Mouse (Mus musculus) cerebellum, adult 2 months (tissue): Measurements from ENCODE around the gene Tubgcp3. TPM values are rescaled to one million over a fixed set of nuclear protein-coding genes. Genes with fewer than 3 reads are reported as not detected.
"Not testable (repeated sequence)": the region's sequence is repeated elsewhere in the genome, so short reads cannot be mapped to it uniquely, and the experiment has no call there.

Experiments used
- DNase-seq, 2 experiments: peaks; one replicate each; pipeline ENCODE4 v3.0.0; 2021
- H3K27ac ChIP-seq: fragments of 200-500 bp; 2 replicates; pipeline ENCODE4 v1.5.1; 2012; ENCODE audit warnings: low read length, control low read depth, inconsistent platforms; ENCODE audit not compliant: insufficient read depth
- H3K27me3 ChIP-seq: fragments of 200-500 bp; 2 replicates; pipeline ENCODE4 v1.6.1; 2012; ENCODE audit warnings: inconsistent platforms, mild to moderate bottlenecking, low read length, moderate library complexity; ENCODE audit not compliant: control insufficient read depth, insufficient read depth
- H3K4me1 ChIP-seq: fragments of 200-500 bp; 2 replicates; pipeline ENCODE4 v1.6.1; 2011; ENCODE audit warnings: low read length; ENCODE audit not compliant: control insufficient read depth, insufficient read depth
- H3K4me3 ChIP-seq: fragments of 200-500 bp; replicated peaks from 2 replicates; pipeline ENCODE3; 2011; ENCODE audit warnings: mild to moderate bottlenecking, low read depth, low read length, control low read depth; ENCODE audit not compliant: insufficient read depth
- CTCF ChIP-seq: fragments of 200-500 bp; IDR thresholded peaks from 2 replicates; pipeline ENCODE4 v1.5.1; 2011; ENCODE audit warnings: low read depth, mild to moderate bottlenecking, control low read depth, low read length, moderate library complexity, borderline replicate concordance; ENCODE audit not compliant: insufficient read depth
- POLR2A ChIP-seq: fragments of 200-500 bp; IDR thresholded peaks from 2 replicates; pipeline ENCODE4 v1.6.1; 2011; ENCODE audit warnings: low read length, control low read depth, borderline replicate concordance; ENCODE audit not compliant: insufficient read depth
- WGBS: fragments of 180-500 bp; shearing (Covaris S2); methylation state at CpG from one replicate; pipeline ENCODE4 v1.1.7; 2018; 5-methylcytosine and 5-hydroxymethylcytosine counted together
- polyA plus RNA-seq: library from polyadenylated mRNA; depleted of rRNA; stranded (reverse); fragments of >200 nt; gene quantifications from 2 replicates; pipeline ENCODE4 v1.2.3, GENCODE M21; 2012

The Tubgcp3 gene
- polyA plus RNA-seq, 1 experiment = 56.0 TPM

DNA sequence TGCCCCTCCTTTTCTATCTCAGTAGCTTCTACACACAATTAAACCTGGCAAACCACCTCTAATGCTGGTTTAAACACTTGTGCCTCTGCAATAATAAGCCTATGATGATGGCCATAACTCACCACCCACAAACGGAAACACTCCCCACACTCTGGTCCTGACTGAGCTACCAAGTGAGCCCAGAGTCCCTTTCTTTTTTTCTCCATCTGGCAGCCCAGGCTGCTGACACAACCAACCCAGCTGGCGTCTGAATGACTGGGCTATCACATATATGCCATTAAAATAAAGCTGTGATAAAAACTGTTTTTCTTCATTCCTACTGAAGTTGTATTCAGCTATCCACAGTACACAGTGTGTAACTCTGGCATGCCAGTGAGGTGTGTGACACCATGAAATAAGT lies 36.7 kb downstream of the Tubgcp3 start:
- Histone ChIP-seq H3K4me1 (no peaks in the 10 kb centered on the region), H3K27me3 (no peaks in the 10 kb centered on the region), H3K4me3 (no peak overlapping the region), H3K27ac (no peak overlapping the region)
- TF ChIP-seq CTCF = no peak
- TF ChIP-seq POLR2A = no peak
- no peak for DNase-seq
- 89% methylated on average over 2 of the region's 2 CpGs for WGBS

DNA sequence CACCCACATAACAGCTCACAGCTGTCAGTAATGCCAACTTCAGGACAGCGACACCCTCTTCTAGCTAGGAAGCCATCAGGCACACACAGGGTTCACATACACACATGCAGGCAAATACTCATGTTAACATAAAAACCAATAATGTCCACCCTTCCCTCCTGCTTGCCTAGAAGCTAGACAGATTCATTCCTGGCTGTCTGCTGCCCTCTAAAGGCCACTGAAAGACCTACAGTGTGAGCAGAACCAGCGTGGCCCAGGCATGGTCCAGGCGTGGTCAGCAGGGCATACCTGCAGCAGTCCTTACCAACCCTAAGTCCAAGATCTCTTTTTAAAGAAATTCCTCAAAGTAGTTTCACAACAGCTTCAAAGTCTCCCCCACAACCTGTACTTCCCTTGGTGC lies 43.0 kb downstream of the Tubgcp3 start:
- WGBS = 29% methylated on average over 3 of the region's 3 CpGs
- Histone ChIP-seq H3K27ac (no peak overlapping the region), H3K4me1 (no peaks in the 10 kb centered on the region), H3K4me3 (no peak overlapping the region), H3K27me3 (no peaks in the 10 kb centered on the region)
- peak; percentile 47 to 58 for DNase-seq
- TF ChIP-seq POLR2A (no peak), CTCF (peak; percentile 85)

DNA sequence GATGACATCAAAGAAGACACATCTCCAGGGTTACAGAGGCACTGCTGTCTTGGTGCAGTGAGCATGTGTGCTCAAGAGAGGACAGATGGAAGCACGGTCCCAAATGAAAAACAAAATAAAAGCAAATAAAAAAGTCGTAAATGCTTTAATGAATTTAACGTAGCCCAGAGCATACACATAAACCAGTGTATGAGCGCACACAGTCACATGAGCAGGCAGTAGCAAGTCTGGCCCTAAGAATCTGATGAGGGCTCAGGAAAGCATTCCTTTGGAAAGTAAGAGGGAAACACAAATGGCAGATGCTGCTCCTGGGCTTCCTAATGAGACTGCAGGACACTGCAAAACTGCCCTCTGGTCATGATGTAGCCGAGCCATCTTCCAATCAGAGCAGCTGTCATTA lies 46.2 kb downstream of the Tubgcp3 start:
- 57% methylated on average over 5 of the region's 5 CpGs for WGBS
- H3K4me3 ChIP-seq = no peak overlapping the region
- no peaks in the 10 kb centered on the region for H3K27me3 ChIP-seq
- no peak for TF ChIP-seq POLR2A
- no peak for TF ChIP-seq CTCF
- no peak overlapping the region for H3K27ac ChIP-seq
- DNase-seq = no peak
- H3K4me1 ChIP-seq = no peaks in the 10 kb centered on the region

DNA sequence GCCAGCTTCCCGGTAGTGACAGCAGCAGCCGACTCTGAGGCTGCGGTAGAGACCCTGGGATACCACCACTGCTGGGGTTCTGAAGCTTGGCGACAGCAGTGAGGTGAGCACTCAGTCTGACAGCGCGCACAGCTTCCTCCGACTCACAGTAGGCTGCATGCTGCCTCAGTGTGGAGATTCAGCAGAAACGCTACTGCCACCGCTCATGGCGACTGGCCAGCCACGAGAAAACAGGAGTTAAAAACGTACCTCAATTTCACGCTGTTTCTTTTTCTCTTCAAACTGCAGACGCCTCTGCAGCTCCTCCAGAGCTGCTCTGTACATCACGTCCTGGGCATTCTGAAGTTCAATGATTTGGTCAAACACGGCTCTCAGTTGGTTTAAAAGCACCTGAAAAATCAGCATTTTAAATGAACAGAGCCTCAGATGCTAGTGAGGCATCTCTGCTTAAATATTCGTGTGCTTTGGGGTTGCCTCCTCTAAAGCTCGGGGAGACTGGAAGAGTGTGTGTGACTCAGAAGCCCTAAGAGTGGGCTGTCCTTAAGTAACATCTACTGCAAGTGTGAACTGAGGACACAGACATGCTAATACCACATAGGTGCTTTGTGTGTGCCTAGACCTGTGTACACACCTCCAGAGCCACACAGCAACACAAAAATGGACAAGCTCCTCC lies 50.4 kb downstream of the Tubgcp3 start:
- no peak for TF ChIP-seq CTCF
- no peak for TF ChIP-seq POLR2A
- Histone ChIP-seq H3K27me3 (no peaks in the 10 kb centered on the region), H3K4me1 (no peaks in the 10 kb centered on the region), H3K4me3 (no peak overlapping the region), H3K27ac (no peak overlapping the region)
- no peak for DNase-seq
- 77% methylated on average over 18 of the region's 18 CpGs for WGBS

DNA sequence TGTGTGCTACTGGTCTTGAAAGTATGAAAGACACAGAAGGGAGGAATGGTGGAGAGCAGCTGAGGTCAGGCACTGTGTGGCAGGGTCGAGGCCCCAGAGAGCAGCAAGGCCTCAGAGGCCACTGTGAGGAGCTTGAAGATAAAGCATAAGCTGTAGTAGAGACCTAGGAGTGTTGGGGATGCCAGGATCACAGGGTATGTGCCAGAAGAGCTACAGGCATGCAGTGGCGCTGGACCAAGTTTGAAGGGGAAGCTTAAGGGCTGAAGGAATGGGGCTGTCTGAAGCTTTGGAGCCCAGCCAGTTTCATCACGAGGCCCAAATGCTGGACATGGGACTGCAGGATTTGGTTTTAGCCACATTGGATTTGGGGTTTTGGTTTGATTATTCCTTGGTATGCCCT lies 54.7 kb downstream of the Tubgcp3 start:
- 41% methylated on average over 3 of the region's 3 CpGs for WGBS
- not testable (repeated sequence) for H3K27ac ChIP-seq, H3K27me3 ChIP-seq, H3K4me1 ChIP-seq, DNase-seq, H3K4me3 ChIP-seq

DNA sequence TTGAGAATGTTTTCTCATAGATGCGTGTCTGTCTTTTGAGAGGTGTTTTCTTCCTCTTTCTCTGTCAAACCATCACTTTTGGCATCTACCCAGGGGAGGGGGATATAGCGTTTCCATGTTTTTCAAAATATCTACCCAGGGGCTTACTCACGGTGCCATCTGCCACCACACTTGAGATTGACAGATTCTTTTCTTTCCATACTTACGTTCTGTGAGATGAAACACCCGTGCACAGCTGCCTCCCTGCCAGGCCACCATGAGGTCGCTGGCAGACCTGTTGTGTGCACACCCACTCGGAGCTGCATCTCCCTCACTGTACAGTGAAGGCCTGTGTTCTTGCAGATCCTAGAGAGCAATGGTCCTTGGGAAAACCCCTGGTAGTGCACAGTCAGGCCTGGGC lies 58.8 kb downstream of the Tubgcp3 start:
- WGBS = 41% methylated on average over 7 of the region's 7 CpGs

DNA sequence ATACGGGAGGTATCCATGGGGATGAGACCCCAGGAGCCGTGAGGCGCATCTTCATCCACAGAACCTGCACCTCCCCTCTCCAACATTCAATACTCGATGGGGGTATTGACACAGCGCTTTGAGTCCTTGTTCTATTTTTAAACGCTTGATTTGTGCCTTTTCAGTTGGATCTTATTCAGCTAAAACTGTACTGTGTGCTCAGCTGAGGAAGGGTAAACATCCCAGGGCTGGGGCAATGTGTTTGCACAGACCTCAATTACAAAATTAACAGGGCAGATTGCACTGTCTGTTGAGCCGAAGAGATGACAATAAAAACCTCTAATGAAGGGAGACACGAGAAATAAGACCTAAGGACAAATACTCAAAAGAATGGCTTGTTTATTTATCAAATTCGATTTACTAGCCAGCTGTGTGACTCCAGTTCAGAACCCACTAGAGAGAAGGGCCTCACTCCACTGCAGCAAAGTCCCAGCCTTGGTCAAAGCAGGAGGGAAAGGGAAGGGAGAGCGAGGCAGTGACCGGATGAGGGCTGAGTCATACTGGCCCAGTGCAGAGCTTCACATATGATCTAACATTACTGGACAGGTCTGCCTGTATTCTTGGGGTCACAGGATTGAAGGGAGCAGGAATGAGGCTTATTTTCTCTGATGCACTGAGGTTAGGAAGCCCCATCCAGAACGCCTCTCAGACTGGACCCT lies 62.1 kb downstream of the Tubgcp3 start:
- 58% methylated on average over 12 of the region's 12 CpGs for WGBS
- no peaks in the 10 kb centered on the region for H3K27me3 ChIP-seq
- no peak overlapping the region for H3K27ac ChIP-seq
- H3K4me1 ChIP-seq = no peaks in the 10 kb centered on the region
- DNase-seq = no peak
- H3K4me3 ChIP-seq = no peak overlapping the region
- TF ChIP-seq POLR2A (no peak), CTCF (no peak)

More for the DNA sequence above, 58.8 kb downstream of the Tubgcp3 start:
- Histone ChIP-seq H3K4me3 (no peak overlapping the region), H3K4me1 (no peaks in the 10 kb centered on the region), H3K27me3 (no peaks in the 10 kb centered on the region), H3K27ac (no peak overlapping the region)
- TF ChIP-seq CTCF (no peak), POLR2A (no peak)
- DNase-seq = no peak

DNA sequence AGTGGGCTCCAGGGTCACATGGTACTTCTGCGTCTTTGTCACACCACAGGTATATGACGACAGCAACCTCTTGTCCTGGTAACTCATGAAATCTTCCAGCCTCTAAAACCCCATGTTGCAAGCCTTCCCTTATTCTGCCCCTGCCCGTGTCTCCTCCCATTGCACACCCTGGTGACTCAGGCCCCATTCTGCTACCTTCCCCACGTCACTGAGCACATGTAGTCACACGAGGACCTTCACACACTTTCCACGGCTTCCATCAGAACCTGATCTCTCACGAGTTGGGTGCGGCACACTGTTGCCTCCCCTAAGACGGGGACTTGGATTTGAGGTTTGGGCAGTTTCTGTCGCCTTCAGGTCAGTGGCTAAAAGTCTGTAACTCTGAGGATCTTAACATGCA lies 63.2 kb downstream of the Tubgcp3 start:
- no peaks in the 10 kb centered on the region for H3K4me1 ChIP-seq
- no peak for DNase-seq
- H3K27ac ChIP-seq = no peak overlapping the region
- H3K27me3 ChIP-seq = no peaks in the 10 kb centered on the region
- no peak for TF ChIP-seq POLR2A
- no peak for TF ChIP-seq CTCF
- H3K4me3 ChIP-seq = no peak overlapping the region
- WGBS = 78% methylated on average over 10 of the region's 10 CpGs
